Mouse (Mus musculus) embryo, embryonic 10 days (tissue): ENCODE measurements around the gene Ccdc81.

Experiments used
- DNase-seq: peaks from one replicate; pipeline ENCODE4 v3.0.0-alpha.2; 2015; ENCODE audit warnings: low spot score

Ccdc81 gene

GRCm38 (mm10) chr7:89864769-89865168, 38.7 kb downstream of the Ccdc81 start:
- DNase-seq, result no peak

DNA sequence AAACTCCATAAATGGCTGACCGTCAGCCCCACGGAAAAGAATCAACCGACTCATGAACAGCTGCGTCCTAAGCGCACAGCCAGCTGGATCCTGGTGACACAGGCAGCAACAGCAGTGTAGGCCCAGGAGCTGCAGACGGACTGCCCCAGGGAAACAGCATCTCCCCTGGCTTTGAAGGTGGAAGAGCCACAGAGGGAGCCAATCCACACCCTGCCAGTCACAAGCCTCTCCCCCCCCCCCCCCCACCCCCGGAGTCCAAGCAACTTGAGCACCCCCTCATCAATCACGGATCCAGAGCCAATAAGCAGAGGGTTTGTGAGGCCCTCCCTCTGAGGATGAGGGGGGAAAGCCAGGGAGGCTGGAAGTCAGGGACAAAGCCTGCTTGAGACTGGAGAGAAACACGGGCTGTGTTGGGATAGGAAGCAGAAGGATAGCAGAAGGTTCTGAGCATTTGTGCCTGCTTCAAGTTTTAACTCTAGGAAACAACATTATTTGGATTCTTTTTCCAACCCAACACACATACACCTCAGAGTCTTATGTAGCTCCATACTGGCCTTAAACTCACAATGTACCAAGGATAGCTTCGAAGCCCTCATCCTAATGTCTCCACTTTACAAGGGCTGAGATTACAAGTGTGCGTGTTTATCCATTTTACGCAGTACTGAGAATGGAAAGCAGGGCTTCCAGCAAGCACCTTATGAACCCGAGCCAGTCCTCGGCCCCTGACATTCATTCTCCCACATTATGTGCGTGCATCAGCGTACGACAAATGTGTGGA, 46.8 kb downstream of the Ccdc81 start:
- peak; percentile 74 for DNase-seq

DNA sequence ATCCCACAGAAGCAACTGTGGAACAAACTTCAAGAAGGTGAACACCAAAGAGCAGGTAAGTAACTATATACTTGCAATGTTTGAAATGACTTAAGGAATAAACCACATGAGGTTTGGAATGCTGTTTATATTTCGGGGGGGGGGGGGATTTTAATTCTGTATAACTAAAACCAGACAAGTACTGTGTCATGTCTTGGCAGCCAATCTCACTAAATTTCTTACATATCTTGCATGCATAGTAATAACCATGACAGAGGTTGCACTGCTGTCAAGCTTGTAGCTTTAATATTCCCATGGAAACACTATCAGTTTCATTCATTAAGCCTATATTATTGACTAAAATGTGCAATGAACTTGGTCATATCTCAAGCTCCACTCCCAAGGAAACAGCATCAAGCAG, 48.2 kb downstream of the Ccdc81 start:
- DNase-seq, result no peak

DNA sequence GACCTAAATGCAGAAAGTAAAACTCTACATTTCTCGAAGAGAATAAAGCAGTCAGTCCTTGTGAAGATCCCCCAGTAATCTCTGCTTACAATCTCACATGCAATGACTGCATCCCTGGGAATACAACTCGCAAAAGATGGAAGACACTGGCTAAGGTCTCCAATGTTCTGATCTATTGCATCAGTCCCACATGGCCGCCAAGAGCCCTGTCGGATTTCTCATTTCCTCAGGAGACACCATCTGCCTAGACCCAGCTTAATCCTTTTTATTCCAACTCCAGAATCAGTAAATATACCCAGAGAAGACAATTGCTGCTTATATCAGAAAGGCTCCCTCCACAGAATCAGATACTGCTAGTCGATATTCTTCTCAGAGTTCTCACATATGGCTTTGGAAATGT, 50.3 kb downstream of the Ccdc81 start:
- DNase-seq, result no peak

GRCm38 (mm10) chr7:89852158-89853095, 51.0 kb downstream of the Ccdc81 start:
- no peak for DNase-seq

GRCm38 (mm10) chr7:89850510-89850909, 52.9 kb downstream of the Ccdc81 start:
- DNase-seq, result no peak

DNA sequence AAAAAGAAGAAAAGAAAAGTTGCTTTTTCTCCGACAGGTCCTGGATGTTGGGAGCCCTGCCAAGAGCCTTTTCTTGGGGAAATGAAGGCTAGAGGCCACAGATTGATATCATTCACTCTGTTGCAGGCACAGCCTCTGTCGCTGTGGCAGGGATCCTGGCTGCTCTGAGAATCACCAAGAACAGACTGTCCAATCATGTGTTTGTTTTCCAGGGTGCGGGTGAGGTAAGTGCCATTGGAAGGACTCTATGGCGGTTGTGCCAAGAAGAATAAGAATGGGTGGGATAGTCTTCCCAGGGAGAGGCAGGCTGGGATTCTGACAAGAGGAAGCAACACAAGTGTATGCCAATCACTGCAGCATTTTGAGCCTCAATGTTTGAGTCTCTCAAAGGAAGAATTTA, 57.8 kb downstream of the Ccdc81 start:
- DNase-seq, result no peak

- peak; percentile 47 for DNase-seq
Measured at GRCm38 (mm10) chr7:89843533-89843932, 59.9 kb downstream of the Ccdc81 start.

GRCm38 (mm10) chr7:89843121-89843520, 60.3 kb downstream of the Ccdc81 start:
- DNase-seq, result no peak

DNA sequence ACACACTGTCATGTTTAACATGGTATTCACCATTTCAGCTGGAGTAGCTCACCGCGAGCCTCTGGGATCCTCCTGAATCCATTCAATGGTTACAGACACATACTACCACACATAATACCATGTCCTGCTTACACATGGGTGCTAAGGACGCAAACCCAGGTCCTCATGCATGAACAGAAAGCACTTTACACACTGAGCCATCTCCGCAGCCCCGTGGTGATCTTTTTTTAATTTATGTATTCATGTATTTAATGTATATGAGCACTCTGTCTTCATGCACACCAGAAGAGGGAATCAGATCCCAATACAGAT, 61.1 kb downstream of the Ccdc81 start:
- DNase-seq, result no peak

- peak; percentile 94 for DNase-seq
Measured at GRCm38 (mm10) chr7:89841670-89842403, 61.6 kb downstream of the Ccdc81 start.

DNA sequence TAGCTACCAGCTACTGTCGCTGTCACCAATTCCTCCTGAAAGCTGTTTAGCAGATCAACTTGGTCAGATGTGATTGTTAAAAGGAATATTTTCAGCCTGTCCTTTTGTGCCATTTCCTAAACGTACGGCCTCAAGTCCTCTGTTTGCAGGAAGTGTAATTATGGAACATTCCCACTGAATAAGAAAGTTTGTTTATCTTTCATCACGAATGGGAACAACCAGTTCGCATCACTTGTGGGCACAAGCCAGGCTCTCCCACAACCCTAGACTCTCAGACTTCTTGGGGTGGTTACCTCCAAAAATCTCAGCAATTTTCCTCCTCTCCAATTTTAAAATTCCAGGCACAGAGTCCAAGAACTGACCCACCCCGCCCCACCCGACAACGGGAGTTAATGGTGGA, 63.7 kb downstream of the Ccdc81 start:
- no peak for DNase-seq

DNA sequence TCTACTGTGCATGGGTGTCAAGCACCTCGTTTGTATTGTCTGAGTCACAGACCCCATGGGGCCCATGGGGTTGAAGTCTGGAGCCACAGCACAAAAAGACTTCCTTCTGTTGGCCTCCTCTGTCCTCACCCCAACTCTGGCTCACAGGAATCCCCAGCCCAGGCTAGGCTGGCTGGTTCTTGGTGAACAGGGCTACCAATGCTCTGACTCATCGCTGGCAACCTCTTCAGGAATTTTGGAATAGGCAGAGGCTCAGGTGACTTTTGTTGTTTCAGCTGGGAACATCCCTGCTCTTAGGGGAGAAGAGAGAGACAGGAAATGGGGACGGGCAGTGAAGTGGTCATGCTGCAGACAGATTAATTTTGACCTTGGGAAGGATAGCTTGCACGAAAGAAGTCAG, 65.6 kb downstream of the Ccdc81 start:
- no peak for DNase-seq

DNA sequence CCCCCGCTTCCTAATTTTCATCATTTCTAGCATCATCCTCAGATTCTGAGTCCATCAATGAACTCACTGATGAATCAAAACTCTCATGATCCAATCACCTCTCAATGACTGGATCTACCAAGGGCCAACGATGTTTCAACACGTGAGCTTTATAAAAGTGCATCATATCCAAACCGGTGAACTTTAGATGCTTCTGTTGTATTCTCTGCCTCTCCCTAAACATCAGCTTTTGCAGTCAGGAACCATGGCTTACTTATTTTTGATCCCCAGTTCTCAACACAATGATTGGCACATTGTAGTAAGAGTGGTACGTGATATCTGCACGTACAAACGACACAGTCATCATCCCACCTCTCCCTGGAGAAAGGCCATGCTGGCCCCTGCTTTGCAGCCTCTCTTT, 66.8 kb downstream of the Ccdc81 start:
- DNase-seq, result no peak

DNA sequence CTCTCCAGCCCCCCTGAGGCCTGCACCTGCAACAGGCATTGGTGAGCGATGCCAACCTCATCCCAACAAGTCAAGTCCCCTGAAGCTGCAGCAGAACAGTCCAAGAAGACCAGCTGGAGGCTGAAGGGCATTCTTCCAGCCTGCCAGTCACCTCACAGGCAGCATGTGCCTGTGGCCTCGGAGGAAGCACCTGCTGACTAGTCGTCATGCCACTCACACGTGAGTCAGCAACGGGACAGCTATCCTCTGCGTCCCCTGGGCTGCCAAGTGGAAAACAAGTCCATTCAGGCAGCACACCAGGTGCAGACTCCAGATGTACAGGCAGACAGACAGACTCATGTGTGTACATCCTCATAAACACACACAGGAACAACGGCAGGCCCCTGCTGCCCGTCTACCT, 67.9 kb downstream of the Ccdc81 start:
- no peak for DNase-seq

- no peak for DNase-seq
Measured at GRCm38 (mm10) chr7:89833521-89833920, 69.9 kb downstream of the Ccdc81 start.

DNA sequence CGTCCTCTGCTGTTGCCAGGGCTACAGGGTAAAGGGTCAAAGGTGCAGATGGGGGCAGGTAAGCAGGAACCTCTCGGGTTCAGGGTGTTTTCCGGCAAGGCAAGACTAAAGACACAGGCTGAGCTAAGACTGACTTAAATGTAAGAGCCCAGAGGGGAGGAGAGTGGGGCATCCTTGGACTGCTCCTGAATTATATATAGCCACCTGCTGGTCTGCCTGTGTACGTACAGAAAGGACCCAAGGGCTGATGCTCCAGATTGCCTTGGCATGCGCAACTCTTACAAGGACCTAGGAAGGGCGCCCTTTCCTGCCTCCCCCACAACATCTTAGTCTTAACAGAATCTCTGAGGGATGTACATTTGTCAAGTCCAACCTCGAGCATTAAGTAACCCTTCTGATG, 74.2 kb downstream of the Ccdc81 start:
- peak; percentile 69 for DNase-seq

GRCm38 (mm10) chr7:89828436-89829065, 74.9 kb downstream of the Ccdc81 start:
- no peak for DNase-seq
